In genomic region chr10:99179566-99179965, GRCm38 (mm10) we compare ENCODE assay signal across 31 mouse cellular contexts. TPM values are rescaled to one million over a fixed set of nuclear protein-coding genes. Genes with fewer than 3 reads are reported as not detected.
DNase-seq lines count a peak whose midpoint lies in the region; ATAC-seq and TF ChIP-seq lines count a peak whose summit lies in the region.
"Had no signal": no experiment of that assay in that cellular context is flagged by ENCODE, and none has a peak within 500 bp of the region (broad histone marks: within the 10 kb centered on the region; RNA-seq: fewer than 3 reads in every experiment).

No protein-coding gene starts in this region.

- H3K27ac ChIP-seq in liver, embryonic 15.5 days (replicated peaks) = no peak overlapping the region
- no peak overlapping the region for H3K27ac ChIP-seq in liver, embryonic 12.5 days
- 0 out of 2 replicates have a peak overlapping the region, but pooled peaks have one; percentile 63 for H3K27ac ChIP-seq in spleen, adult 2 months (ENCODE audit: insufficient read depth, low read length)
- H3K27ac ChIP-seq: embryonic facial prominence, embryonic 12.5 days; forebrain, embryonic 13.5 days; forebrain, embryonic 15.5 days had no signal

- no peak for TF ChIP-seq CTCF in spleen, adult 2 months (IDR thresholded peaks at IDR 0.05; ENCODE audit: extremely low read depth, insufficient read depth, insufficient read length, insufficient replicate concordance)

- peak; percentile 43; the same call in 1 of the 2 replicates for ATAC-seq in liver, embryonic 15.5 days (ENCODE audit: insufficient read depth)
- ATAC-seq in liver, embryonic 12.5 days = no peak; the same call in 1 of the 2 replicates
- ATAC-seq: activated CD4-positive, CD25-positive, alpha-beta regulatory T cell, adult 4 months; CD4-positive, CD25-positive, alpha-beta regulatory T cell, adult 4 months; forebrain, embryonic 13.5 days; forebrain, embryonic 15.5 days; Patski had no signal

- peaks cover 12% of the 10 kb centered on the region; the same call in 1 of the 2 replicates for H3K4me1 ChIP-seq in liver, embryonic 15.5 days (replicated peaks)
- H3K4me1 ChIP-seq in liver, embryonic 12.5 days = no peaks in the 10 kb centered on the region
- peaks cover 15% of the 10 kb centered on the region for H3K4me1 ChIP-seq in spleen, adult 2 months (ENCODE audit: control insufficient read depth, insufficient read depth, insufficient read length)
- H3K4me1 ChIP-seq: embryonic facial prominence, embryonic 12.5 days; forebrain, embryonic 13.5 days; forebrain, embryonic 15.5 days had no signal

- TF ChIP-seq POLR2A in spleen, adult 2 months (IDR thresholded peaks at IDR 0.05; ENCODE audit: low read depth, low read length) = no peak

- no peak overlapping the region for H3K4me3 ChIP-seq in liver, embryonic 15.5 days (replicated peaks)
- H3K4me3 ChIP-seq in liver, embryonic 12.5 days = no peak overlapping the region
- no peak overlapping the region for H3K4me3 ChIP-seq in spleen, adult 2 months (ENCODE audit: extremely low read depth, insufficient read depth, insufficient read length)
- H3K4me3 ChIP-seq: embryonic facial prominence, embryonic 12.5 days; forebrain, embryonic 13.5 days; forebrain, embryonic 15.5 days had no signal

- no peak overlapping the region for H3K4me2 ChIP-seq in liver, embryonic 15.5 days
- no peak overlapping the region for H3K4me2 ChIP-seq in liver, embryonic 12.5 days
- H3K4me2 ChIP-seq: embryonic facial prominence, embryonic 12.5 days; forebrain, embryonic 13.5 days; forebrain, embryonic 15.5 days had no signal

- intact Hi-C loops in heart, postnatal 36 days (cut with DNase I) = no loop called here

- no peaks in the 10 kb centered on the region for H3K9me3 ChIP-seq in liver, embryonic 15.5 days (replicated peaks)
- H3K9me3 ChIP-seq in liver, embryonic 12.5 days (replicated peaks) = no peaks in the 10 kb centered on the region
- H3K9me3 ChIP-seq: embryonic facial prominence, embryonic 12.5 days; forebrain, embryonic 13.5 days; forebrain, embryonic 15.5 days; G1E had no signal

- no peak overlapping the region for H3K9ac ChIP-seq in liver, embryonic 15.5 days
- no peak overlapping the region for H3K9ac ChIP-seq in liver, embryonic 12.5 days
- H3K9ac ChIP-seq: embryonic facial prominence, embryonic 12.5 days; forebrain, embryonic 13.5 days; forebrain, embryonic 15.5 days had no signal

- no peaks in the 10 kb centered on the region for H3K27me3 ChIP-seq in liver, embryonic 15.5 days
- no peaks in the 10 kb centered on the region for H3K27me3 ChIP-seq in liver, embryonic 12.5 days (replicated peaks)
- H3K27me3 ChIP-seq in spleen, adult 2 months (ENCODE audit: control insufficient read depth, insufficient read depth, low read length) = no peaks in the 10 kb centered on the region
- H3K27me3 ChIP-seq: CH12.LX; embryonic facial prominence, embryonic 12.5 days; forebrain, embryonic 13.5 days; forebrain, embryonic 15.5 days; Patski had no signal

- H3K36me3 ChIP-seq in liver, embryonic 15.5 days (replicated peaks) = no peaks in the 10 kb centered on the region
- no peaks in the 10 kb centered on the region for H3K36me3 ChIP-seq in liver, embryonic 12.5 days
- no peaks in the 10 kb centered on the region for H3K36me3 ChIP-seq in spleen, adult 2 months (ENCODE audit: control insufficient read depth, insufficient read depth, low read length)
- H3K36me3 ChIP-seq: forebrain, embryonic 15.5 days; G1E had no signal

- 76% methylated on average over 4 of the region's 4 CpGs for WGBS in liver, embryonic 15.5 days (ENCODE audit: insufficient replicate concordance)
- 78% methylated on average over 4 of the region's 4 CpGs for WGBS in liver, embryonic 12.5 days (ENCODE audit: insufficient replicate concordance)
- WGBS in spleen, adult 2 months = 81% methylated on average over 4 of the region's 4 CpGs

- peak; percentile 77 for DNase-seq in heart, adult 11 months
- no peak for DNase-seq in heart, postnatal 36 days
- no peak for DNase-seq in spleen, adult 2 months (ENCODE audit: low read depth in 1 of 2, low spot score in 2 of 2)
- no peak for DNase-seq in spleen, postnatal 10 days (ENCODE audit: low spot score in 2 of 2)
- DNase-seq in adrenal gland, adult 8-10 months = no peak
- DNase-seq: adrenal gland, postnatal 10 days; adrenal gland, postnatal 25 days; B cell, adult 2 months; cerebellum, adult 11 months; cerebellum, adult 18-20 months; cerebellum, adult 8-10 months; cerebellum, adult 9-11 months; cerebellum, postnatal 14 days; cerebellum, postnatal 36 days; embryo, embryonic 11 days had no signal

RNA-seq across cellular contexts. Expression of gene Phxr2, which starts 53.4 kb away (rescaled TPM):
- not detected for total RNA-seq in heart, postnatal 36 days (2021)
- not detected in 2 replicates for polyA plus RNA-seq in liver, embryonic 15.5 days (2015; fragmentation: Nextera tagmentation; extraction: Ambion mirVana)
- not detected in 2 replicates for polyA plus RNA-seq in liver, embryonic 12.5 days (2016; fragmentation: Nextera tagmentation; extraction: Ambion mirVana)
- not detected in 2 replicates for polyA plus RNA-seq in spleen, adult 2 months (2012; rRNA removed)
- total RNA-seq in adrenal gland, adult 8-10 months (2022) = not detected
- total RNA-seq: adrenal gland, adult 18-20 months; adrenal gland, postnatal 10 days; adrenal gland, postnatal 25 days; adrenal gland, postnatal 4 days; CH12.LX; common myeloid progenitor, adult 5-6 weeks; G1E had no signal
- polyA plus RNA-seq: brain, embryonic 14.5 days; embryonic facial prominence, embryonic 14.5 days; forebrain, embryonic 11.5 days; forebrain, embryonic 13.5 days; forebrain, embryonic 15.5 days; G1E; Patski had no signal
